Mouse (Mus musculus) adrenal gland, adult 2 months (tissue): ENCODE results near the gene Zg16. TPM values are rescaled to one million over a fixed set of nuclear protein-coding genes. Genes with fewer than 3 reads are reported as not detected.

Experiments
- DNase-seq: peaks from one replicate; pipeline ENCODE4 v3.0.0; 2021
- polyA plus RNA-seq: library from polyadenylated mRNA; depleted of rRNA; stranded (reverse); fragments of >200 nt; gene quantifications from 2 replicates; pipeline ENCODE4 v1.2.3, GENCODE M21; 2012
- total RNA-seq, 2 experiments: library from RNA; stranded (reverse); gene quantifications; 2 replicates each; pipeline ENCODE4 v1.2.3; 2021

The Zg16 gene
- total and polyA plus RNA-seq, 3 experiments: 0.49 TPM; not detected in 2

- DNase-seq: no peak
These were observed 10.9 kb downstream of the Zg16 start for GRCm38 (mm10) chr7:127076188-127076587.

GRCm38 (mm10) chr7:127073221-127073620 lies 13.9 kb downstream of the Zg16 start:
- peak; percentile 51 for DNase-seq

GRCm38 (mm10) chr7:127070871-127071413 lies 16.2 kb downstream of the Zg16 start:
- no peak for DNase-seq

- peak; percentile 70 for DNase-seq
These were observed 20.8 kb downstream of the Zg16 start for GRCm38 (mm10) chr7:127066317-127066716.

- no peak for DNase-seq
These were observed 21.6 kb downstream of the Zg16 start for GRCm38 (mm10) chr7:127065538-127065937.

GRCm38 (mm10) chr7:127055026-127055585 lies 32.0 kb downstream of the Zg16 start:
- no peak for DNase-seq

GRCm38 (mm10) chr7:127041851-127042672 lies 45.1 kb downstream of the Zg16 start, which contains the start of gene Kif22:
Gene Kif22 (minus strand): TSS chr7:127042471.
- peak; percentile 94 for DNase-seq

- no peak for DNase-seq
These were observed 55.9 kb downstream of the Zg16 start for GRCm38 (mm10) chr7:127031244-127031643.

GRCm38 (mm10) chr7:127030172-127030571 lies 57.0 kb downstream of the Zg16 start:
- no peak for DNase-seq

GRCm38 (mm10) chr7:127027885-127028284 lies 59.2 kb downstream of the Zg16 start:
- DNase-seq: no peak

- DNase-seq: peak; percentile 100
These were observed 60.0 kb downstream of the Zg16 start, which contains the start of gene Maz for GRCm38 (mm10) chr7:127026984-127027726. Gene Maz (minus strand): TSS chr7:127027037.

- no peak for DNase-seq
These were observed 60.5 kb downstream of the Zg16 start for GRCm38 (mm10) chr7:127026616-127026983.

GRCm38 (mm10) chr7:127026161-127026600 lies 60.9 kb downstream of the Zg16 start:
- peak; percentile 83 for DNase-seq

- DNase-seq: peak; percentile 77
These were observed 61.5 kb downstream of the Zg16 start for GRCm38 (mm10) chr7:127025556-127026160.

- DNase-seq: peak; percentile 89
These were observed 62.2 kb downstream of the Zg16 start for GRCm38 (mm10) chr7:127024755-127025555.

GRCm38 (mm10) chr7:127023896-127024690 lies 63.0 kb downstream of the Zg16 start:
- DNase-seq: peak; percentile 24

GRCm38 (mm10) chr7:127023272-127023691 lies 63.8 kb downstream of the Zg16 start:
- peak; percentile 23 for DNase-seq

GRCm38 (mm10) chr7:127022528-127023271 lies 64.4 kb downstream of the Zg16 start:
- no peak for DNase-seq
